Mouse (Mus musculus): Measurements from ENCODE around the gene Vars.
"Not testable (repeated sequence)": the region's sequence is repeated elsewhere in the genome, so short reads cannot be mapped to it uniquely, and the experiment has no call there.

The Vars gene

DNA sequence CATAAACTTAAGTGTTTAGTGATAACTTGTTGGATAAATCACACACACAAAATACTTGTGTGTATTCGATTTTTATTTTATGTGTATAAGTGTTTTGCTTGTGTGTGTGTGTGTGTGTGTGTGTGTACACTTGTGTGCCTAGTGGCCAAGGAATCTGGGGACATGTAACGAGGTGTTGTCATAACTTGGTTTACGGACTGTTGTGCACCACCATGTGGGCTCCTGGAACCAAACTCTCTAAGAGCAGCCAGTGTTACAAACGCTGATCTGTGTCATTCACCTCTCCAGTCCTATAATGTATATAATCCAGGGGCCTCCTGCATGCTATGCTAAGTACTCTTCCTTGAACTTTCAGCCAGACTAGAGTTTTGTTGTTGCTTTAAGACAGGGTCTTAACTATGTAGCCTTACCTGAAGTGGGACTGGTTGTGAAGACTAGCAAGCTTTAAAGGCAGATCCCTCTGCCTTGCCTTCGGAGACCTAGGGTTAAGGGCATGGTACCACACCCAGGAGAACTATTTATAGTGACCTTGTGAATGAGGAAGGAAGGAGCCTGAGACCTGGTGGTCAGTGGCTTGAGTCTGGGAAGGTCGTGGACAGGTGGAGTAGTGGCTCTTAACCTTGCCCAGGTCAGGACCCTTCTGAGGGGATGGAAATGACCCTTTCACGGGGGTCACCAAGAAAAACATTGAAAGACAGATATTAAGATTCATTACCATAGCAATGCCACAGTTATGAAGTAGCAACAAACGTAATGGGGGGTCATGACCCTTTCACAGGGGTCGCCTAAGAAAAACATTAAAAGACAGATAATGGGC lies 2.4 kb downstream of the Vars start:
- DNase-seq (ENCODE audit: low read depth, low spot score): no peak

DNA sequence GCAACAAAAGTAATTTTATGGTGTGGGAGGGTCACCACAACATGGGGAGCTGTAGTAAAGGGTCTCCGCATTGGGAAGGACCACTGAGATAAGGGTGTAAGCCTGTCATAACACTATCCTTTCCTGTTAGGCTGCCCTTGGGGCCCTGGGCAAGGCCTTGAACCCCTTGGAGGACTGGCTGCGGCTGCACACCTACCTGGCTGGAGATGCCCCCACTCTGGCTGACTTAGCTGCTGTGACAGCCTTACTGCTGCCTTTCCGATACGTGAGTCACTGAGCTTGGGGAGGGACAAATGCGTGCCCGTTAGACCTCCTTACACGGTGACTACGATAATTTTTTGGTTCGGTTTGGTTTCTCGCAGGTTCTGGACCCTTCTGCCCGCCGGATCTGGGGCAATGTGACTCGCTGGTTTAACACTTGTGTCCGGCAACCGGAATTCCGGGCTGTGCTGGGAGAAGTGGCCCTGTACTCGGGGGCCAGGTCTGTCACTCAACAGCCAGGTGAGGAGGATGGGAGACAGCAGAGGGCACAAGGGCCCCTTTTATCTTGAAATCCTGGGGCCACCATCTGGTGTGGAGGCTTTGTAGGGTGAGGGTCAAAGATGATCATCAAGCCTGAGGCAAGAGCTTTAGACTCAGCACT lies 3.4 kb downstream of the Vars start:
- DNase-seq (ENCODE audit: low read depth, low spot score): no peak

DNA sequence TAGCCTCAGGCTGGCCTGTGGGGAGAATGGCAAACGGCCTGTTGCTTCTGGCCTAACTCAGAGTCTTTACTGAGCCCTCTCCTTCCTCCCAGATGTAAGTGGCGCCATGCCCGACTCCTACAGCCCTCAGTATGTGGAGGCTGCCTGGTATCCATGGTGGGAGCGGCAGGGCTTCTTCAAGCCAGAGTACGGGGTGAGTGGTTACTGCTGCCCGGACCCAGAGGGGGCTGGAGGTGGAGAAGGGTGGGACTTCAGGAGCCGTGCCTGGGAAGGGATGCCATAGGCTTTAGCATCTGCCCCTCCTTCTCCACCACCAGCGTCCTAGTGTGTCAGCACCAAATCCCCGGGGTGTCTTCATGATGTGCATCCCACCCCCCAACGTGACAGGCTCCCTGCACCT lies 4.4 kb downstream of the Vars start:
- DNase-seq (ENCODE audit: low read depth, low spot score): no peak

DNA sequence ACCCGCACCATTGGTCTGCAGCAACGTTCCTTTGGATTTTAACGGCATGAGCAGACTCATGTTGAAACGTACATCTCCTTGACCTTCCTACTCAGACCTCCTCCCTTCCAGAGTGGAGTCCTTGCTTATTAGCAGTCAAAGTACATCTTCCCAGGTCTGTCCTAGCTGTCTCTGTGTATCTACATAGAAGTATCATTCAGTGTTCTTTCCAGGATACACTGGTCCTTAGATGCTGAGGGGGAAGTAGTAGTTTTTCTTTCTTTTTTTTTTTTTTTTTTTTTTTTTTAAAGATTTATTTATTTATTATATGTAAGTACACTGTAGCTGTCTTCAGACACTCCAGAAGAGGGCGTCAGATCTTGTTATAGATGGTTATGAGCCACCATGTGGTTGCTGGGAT lies 5.1 kb downstream of the Vars start:
- DNase-seq (ENCODE audit: low read depth, low spot score): not testable (repeated sequence)

DNA sequence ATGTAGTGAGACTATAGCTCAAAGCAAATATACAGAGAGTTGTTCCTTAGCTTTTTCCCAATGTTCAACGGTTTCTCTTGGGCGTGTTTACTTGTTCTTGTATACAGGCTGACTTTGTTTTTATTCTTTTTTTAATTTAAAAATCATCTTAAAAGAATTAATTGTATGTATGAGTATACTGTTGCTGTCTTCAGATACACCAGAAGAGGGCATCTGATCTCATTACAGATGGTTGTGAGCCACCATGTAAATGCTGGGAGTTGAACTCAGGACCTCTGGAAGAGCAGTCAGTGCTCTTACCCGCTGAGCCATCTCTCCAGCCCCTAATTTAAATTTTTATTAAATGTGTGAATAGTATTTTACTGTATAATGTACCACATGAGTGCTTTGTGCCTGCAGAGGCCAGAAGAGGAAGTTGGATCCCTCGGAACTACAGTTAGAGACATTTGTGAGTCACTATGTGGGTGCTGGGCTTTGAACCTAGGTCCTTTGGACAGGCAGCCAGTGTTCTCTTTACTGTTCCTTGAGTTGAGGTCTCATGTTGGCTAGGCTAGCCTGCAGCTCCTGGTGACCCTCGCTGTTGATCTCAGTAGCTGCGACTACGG lies 6.7 kb downstream of the Vars start:
- no peak for DNase-seq (ENCODE audit: low read depth, low spot score)

DNA sequence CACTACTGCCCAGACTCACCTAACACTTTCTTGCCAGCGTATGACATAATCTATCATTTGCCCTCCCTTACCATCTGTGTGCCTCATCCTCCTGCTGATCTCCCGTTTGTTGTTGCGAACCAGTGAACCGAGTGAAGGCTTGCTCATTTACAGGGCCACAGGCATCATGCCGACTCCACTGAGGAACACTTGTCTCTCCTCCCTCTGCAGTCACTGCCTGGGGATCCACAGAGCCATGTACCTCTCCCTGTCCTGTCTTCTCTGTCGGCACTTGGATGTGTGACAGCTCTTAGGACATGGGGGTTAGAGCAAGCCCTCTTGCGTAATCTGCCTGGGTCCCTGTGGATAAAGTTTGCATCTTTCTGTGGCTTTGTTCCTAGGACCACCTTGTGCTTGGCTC lies 8.8 kb downstream of the Vars start:
- no peak for DNase-seq (ENCODE audit: low read depth, low spot score)

DNA sequence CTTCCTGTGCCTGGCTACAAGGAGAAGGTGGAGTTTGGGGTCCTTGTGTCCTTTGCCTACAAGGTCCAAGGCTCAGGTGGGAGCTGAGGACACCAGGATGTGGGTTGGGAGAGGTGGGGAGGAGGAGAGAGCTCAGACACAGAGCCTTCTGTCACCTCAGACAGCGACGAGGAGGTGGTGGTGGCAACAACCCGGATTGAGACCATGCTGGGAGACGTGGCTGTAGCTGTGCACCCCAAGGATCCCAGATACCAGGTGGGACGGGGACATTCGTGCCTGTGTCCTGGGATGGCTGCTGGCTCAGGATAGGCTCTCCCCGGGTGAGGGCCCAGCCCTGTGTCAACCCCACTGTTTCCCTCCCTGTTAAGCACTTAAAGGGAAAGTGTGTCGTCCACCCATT lies 10.7 kb downstream of the Vars start:
- no peak for DNase-seq (ENCODE audit: low read depth, low spot score)

DNA sequence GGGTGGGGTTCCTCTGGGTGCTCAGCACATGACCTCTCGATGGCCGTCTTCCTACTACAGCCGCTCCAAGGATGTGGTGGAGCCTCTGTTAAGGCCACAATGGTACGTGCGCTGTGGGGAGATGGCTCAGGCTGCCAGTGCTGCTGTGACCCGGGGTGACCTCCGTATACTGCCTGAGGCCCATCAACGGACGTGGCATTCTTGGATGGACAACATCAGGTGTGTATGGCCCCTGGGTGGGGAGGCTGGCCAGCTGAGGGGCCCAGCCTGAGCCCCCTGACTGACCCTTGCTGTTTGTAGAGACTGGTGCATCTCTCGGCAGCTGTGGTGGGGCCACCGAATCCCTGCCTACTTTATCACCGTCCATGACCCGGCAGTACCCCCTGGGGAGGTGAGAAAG lies 11.6 kb downstream of the Vars start:
- no peak for DNase-seq (ENCODE audit: low read depth, low spot score)

DNA sequence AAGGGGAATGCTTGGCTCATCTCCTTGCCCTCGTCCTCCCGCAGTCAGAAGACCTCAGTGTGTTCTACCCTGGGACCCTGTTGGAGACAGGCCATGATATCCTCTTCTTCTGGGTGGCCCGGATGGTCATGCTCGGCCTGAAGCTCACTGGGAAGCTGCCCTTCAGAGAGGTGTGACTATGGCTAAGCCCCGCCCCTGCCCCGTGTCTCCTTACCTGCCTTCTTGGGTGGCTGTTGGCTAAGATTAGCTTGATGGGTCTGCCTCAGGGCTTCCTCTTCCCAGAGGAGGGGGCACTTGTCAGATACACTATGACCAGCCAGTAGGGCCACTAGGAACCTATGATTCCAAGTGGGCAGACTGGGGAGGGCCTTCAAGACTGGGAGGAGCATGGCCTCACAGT lies 12.4 kb downstream of the Vars start:
- DNase-seq (ENCODE audit: low read depth, low spot score): no peak

DNA sequence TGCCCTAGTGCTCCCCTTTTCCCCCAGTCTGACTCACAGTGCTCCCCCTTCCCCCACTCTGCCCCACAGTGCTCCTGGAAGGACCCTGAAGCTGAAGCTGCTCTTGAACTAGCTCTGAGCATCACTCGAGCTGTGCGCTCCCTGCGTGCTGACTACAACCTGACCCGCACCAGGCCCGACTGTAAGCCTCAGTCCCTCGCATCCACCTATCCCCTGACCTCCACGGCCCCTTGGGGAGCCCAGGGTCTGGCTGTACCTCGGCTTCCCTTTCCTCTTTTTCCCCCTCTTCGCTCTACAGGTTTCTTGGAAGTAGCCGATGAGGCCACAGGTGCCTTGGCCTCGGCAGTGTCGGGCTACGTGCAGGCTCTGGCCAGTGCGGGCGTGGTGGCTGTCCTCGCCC lies 14.5 kb downstream of the Vars start:
- DNase-seq (ENCODE audit: low read depth, low spot score): no peak

DNA sequence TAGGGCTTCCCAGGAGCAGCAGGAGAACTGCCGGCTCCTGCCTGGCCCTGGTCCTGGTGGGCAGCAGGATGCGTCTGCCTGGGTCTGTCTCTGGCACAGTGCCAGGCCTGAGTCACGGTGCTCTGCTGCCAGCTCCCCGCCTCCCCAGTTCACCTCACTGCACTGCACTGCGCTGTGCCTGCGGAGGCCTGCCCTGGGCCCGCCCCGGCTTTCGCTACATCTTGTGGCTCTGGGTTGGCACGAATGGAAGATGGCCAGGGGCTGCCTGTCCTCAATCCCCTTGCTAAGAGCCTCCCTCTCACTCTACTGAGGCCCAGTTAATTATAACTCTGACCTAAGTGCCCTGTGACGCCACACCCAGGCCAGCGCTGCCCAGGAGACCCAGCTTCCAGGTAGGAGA lies 15.6 kb downstream of the Vars start, which contains the start of gene Vwa7:
TSS of gene Vwa7 (plus strand) at position 204 of the 400 bp plus-strand sequence.
- DNase-seq (ENCODE audit: low read depth, low spot score): no peak

DNA sequence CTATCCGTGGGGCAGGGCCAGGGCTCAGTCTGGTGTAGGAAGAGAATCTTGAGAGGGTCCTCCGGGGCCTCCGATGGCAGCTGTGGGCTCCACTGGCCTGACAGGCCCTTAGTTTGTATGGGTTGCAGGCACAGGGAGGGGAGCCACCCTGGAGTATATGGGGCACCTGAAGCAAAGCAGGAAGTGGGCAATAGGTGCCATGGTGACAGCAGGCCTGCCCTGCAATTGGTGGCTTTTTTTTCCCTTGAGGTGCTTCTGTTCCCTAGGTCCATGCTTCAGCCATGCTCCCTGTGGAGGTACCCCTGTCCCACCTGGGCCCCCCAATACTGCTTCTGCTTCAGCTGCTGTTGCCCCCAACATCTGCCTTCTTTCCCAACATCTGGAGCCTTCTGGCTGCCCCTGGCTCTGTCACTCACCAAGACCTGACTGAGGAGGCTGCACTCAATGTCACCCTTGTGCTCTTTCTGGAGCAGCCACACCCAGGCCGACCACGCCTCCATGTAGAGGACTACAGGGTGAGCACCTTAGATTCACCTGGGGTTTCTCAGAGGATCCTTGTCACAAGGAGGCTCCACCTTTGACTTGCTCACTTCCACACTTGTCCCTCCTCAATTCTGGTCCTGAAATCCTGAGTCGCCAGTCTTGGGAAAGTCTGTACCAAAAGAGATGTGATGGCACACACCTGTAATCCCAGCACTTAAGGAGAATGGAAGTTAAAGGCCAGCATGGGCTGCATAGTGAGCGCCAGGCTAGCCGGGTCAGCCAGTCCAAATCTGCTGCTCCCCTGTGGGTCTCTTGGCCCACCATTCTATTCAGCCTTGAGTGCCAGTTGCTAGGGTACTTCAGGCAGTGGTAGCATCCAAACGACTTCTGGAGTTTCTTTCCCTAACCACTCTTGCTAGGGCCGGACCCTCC lies 16.3 kb downstream of the Vars start:
- DNase-seq (ENCODE audit: low read depth, low spot score): no peak

DNA sequence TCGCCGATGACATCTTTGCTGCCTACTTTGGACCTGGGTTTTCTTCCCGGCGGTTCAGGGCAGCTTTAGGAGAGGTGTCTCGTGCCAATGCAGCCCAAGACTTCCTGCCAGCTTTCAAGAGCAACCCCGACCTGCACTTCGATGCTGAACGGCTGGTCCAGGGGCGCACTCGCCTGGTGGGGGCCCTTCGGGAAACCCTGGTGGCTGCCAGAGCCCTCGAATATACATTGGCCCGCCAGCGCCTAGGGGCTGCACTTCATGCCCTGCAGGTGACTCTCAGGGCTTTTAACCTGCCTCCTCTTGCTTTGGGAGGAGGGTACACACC lies 16.9 kb downstream of the Vars start:
- no peak for DNase-seq (ENCODE audit: low read depth, low spot score)

DNA sequence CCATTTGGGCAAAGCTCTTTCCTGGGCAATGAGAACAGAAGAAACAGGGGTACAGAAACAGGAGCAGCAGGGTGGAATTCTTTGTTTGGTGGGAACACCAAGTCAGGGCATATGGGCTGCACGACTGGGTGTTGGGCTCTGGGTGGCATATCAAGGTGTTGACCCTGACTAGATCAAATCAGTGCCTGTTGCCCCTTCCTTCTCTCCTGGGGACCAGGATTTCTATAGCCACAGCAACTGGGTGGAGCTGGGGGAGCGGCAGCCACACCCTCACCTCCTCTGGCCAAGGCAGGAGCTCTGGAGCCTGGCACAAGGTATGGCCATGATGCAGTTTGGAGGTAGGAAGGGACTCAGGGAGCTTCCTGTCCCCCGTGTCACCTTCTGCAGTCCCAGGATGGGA lies 17.4 kb downstream of the Vars start:
- DNase-seq (ENCODE audit: low read depth, low spot score): no peak

DNA sequence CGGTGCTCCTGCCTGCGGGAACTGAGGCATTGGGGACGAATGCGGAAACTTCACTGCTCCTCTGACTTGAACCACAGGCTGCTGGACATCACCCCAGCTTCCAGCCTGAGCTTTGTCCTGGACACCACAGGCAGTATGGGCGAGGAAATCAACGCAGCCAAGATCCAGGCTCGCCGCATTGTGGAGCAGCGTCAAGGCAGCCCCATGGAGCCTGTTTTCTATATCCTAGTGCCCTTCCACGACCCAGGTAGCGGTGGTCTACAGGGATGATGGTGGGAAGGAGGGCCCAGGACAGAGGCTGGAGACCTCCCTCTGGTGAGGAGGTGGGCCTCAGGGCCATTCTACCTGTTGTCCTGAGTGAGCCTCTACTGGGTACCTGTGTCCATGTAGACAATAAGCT lies 19.1 kb downstream of the Vars start:
- no peak for DNase-seq (ENCODE audit: low read depth, low spot score)

DNA sequence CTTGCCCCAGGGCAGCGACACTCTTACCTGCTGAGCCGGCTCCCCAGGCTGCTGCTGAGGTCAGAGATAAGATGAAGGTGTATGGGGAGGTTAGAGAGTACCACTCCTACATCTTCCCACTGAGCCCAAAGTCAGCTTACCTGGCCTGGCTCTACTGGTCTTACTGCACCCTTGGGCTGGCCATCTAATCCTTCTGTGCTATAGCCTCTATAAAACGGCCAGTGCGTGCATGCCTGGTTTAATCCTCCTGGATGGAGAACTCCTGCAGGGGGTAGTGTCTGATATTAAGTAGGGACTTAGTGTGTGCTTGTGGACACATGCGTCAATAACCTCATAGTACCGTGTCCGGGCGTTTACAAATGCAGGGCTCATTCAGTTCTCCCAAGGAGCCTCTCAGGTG lies 19.8 kb downstream of the Vars start:
- no peak for DNase-seq (ENCODE audit: low read depth, low spot score)

DNA sequence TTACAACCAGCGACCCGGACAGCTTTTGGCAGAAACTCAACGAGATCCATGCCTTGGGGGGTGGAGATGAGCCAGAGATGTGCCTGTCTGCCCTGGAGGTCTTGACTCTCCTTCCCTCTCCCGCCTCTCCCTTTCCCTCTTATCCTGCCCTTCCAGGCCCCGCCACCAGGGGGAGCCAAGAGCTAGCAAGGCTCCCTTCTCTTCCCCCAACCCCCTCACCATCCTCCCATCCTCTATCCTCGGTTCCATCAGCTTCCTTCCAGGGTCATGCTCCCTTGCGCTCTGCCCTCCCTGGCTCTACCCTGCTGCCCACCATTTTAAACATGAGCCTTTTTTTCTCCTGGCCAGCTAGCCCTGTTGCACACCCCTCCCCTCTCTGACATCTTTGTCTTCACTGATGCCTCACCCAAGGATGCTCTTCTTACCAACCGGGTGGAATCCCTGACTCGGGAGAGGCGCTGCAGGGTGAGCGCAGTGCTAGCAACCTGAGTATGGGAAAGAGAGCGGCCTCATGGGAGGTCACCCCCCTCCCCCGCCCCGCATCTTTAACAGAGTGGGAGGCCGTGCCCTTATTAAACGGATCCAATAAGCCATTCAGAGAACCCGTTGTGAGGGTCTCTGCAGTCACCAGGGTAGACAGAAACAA lies 20.5 kb downstream of the Vars start:
- DNase-seq (ENCODE audit: low read depth, low spot score): peak; percentile 80

DNA sequence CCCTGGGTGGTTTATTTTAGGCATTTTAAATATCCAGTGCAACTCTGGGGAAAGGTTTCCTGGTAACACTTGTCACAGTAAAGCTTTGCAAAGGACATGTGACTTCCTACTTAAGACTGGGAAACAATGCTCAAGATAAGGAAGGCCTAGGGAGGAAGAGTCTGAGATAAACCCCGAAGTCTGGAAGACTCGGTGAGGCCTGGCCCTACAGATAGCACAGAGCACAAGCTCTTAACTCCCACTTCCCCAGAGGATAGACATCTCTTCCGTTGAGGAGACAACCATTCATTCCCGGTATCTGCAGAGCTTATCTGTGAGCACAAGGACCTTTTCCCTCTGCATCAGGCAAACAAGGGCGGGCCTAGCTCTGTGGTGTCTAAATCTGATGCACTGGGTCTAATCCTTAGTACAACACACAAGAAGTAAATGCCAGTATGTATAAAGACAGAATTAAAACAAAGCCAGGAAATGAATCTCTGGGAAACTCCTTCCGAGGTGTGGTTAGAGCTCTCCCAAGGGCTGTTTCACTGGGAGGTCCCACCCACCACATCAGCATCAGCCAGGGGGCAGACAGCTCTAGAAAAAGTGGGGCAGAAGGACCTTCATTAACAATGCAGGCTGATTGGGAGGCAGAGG lies 21.2 kb downstream of the Vars start:
- no peak for DNase-seq (ENCODE audit: low read depth, low spot score)

DNA sequence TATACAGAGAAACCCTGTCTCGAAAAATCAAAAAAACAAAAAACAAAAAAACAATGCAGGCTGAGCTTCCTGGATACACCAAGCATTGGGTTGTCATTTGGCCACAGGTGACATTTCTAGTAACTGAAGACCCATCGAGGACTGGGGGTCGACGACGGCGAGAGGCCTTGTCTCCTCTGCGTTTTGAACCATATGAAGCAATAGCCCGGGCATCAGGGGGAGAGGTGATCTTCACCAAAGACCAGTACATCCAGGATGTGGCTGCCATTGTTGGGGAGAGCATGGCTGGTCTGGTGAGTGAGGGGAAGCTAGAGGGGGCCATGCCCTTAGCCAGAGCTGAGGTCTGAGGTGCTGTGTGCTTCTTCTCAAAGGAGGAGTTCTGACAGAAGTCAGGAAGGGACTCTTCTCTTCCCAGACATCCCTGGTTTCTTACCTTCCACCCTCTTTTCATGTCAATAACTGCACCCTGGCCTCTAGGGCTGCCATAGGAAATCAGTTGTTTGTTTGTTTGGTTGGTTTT lies 21.8 kb downstream of the Vars start:
- no peak for DNase-seq (ENCODE audit: low read depth, low spot score)

DNA sequence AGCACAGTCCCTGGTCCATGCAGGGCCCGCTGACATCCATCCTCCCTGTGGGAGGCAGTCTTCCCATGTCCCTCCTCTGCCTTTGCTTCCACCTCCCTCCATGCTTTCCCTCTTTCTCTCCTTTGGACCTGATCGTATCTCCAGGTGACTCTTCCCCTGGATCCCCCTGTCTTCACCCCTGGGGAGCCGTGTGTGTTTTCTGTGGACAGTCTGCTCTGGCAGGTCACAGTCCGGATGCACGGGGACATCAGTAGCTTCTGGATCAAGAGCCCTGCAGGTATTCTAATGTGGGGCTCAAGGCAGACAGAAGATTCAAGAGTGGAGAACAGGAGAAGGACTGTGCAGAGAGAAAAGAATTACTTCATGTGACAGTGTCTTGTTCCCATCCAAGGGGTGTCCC lies 22.4 kb downstream of the Vars start:
- no peak for DNase-seq (ENCODE audit: low read depth, low spot score)

DNA sequence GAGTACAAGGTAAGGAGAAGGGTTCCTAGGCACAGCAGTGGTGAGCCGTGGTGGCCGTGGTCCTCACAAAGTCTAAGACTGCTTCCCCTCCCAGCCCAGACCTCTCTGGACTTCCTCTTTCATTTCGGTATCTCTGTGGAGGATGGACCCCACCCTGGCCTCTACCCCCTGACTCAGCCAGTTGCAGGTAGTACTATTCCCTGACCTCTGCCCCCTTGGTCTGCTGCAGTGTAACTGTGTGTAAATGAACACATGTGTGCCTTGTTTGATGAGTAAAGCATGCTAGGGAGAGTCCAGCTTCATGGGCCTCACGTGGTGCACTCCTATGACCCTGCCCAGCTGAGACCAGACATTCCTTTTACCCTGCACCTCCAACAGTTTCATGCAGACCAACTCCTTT lies 23.0 kb downstream of the Vars start:
- no peak for DNase-seq (ENCODE audit: low read depth, low spot score)

All from retina, postnatal 7 days (tissue).